Mouse (Mus musculus) liver, adult 2 months (tissue): ENCODE measurements around the gene Gmfg.

Source experiments
- CTCF ChIP-seq: fragments of 200-500 bp; IDR thresholded peaks from 2 replicates; pipeline ENCODE4 v1.5.1; 2011; ENCODE audit warnings: low read depth, low read length, control low read depth
- POLR2A ChIP-seq: fragments of 200-500 bp; IDR thresholded peaks from 2 replicates; pipeline ENCODE4 v1.6.1; 2011; ENCODE audit warnings: low read length, control low read depth; ENCODE audit not compliant: insufficient read depth; ENCODE audit errors: extremely low read depth

- TF ChIP-seq CTCF = no peak
- TF ChIP-seq POLR2A = no peak
Measured at GRCm38 (mm10) chr7:28495426-28495825, 58.2 kb downstream of the Gmfg start.
